Mouse (Mus musculus): ENCODE measurements around the gene Arhgdig. TPM values are rescaled to one million over a fixed set of nuclear protein-coding genes. Genes with fewer than 3 reads are reported as not detected.

The Arhgdig gene
- polyA plus RNA-seq (2015; fragmentation: Nextera tagmentation; extraction: Ambion mirVana) = 40.9 and 69.2 TPM in 2 replicates

- no peak within 1 kb of the TSS for H3K4me2 ChIP-seq (ENCODE audit: low read length)
- peaks cover 9% of the 10 kb centered on the region for H3K4me1 ChIP-seq (replicated peaks; ENCODE audit: control insufficient read depth, insufficient read depth, low read length)
- no peak within 1 kb of the TSS for H3K4me3 ChIP-seq (replicated peaks; ENCODE audit: low read length)
- no peaks in the 10 kb centered on the region for H3K9me3 ChIP-seq (ENCODE audit: control insufficient read depth, low read length)
- peaks cover 14% of the 10 kb centered on the region for H3K27me3 ChIP-seq (replicated peaks; ENCODE audit: control insufficient read depth, insufficient read depth, low read length)
- no peak within 1 kb of the TSS for H3K9ac ChIP-seq (replicated peaks; ENCODE audit: low read depth, low read length)
- no peaks in the 10 kb centered on the region for H3K36me3 ChIP-seq (ENCODE audit: control insufficient read depth, insufficient read depth)
- WGBS = 90% methylated on average over 12 of the region's 12 CpGs
- H3K27ac ChIP-seq (ENCODE audit: low read length) = no peak within 1 kb of the TSS
- ATAC-seq = no peak
Observed at GRCm38 (mm10) chr17:26207686-26208085, at the start of gene Arhgdig. TSS of gene Arhgdig (minus strand) at chr17:26207786.

- Histone ChIP-seq H3K27ac (ENCODE audit: low read length) (no peak overlapping the region), H3K9me3 (ENCODE audit: control insufficient read depth, low read length) (no peaks in the 10 kb centered on the region), H3K27me3 (replicated peaks; ENCODE audit: control insufficient read depth, insufficient read depth, low read length) (no peaks in the 10 kb centered on the region), H3K4me1 (replicated peaks; ENCODE audit: control insufficient read depth, insufficient read depth, low read length) (peaks cover 13% of the 10 kb centered on the region), H3K4me3 (replicated peaks; ENCODE audit: low read length) (no peak overlapping the region), H3K4me2 (ENCODE audit: low read length) (no peak overlapping the region), H3K9ac (replicated peaks; ENCODE audit: low read depth, low read length) (no peak overlapping the region), H3K36me3 (ENCODE audit: control insufficient read depth, insufficient read depth) (peaks cover 20% of the 10 kb centered on the region)
- WGBS = 97% methylated on average over 7 of the region's 7 CpGs
- no peak for ATAC-seq
Observed at GRCm38 (mm10) chr17:26255313-26255712, 47.7 kb upstream of the Arhgdig start.

- H3K36me3 ChIP-seq (ENCODE audit: control insufficient read depth, insufficient read depth) = peaks cover 16% of the 10 kb centered on the region
- H3K27ac ChIP-seq (ENCODE audit: low read length) = peak overlapping the region; percentile 98
- ATAC-seq = no peak; the same call in 1 of the 2 replicates
- H3K4me3 ChIP-seq (replicated peaks; ENCODE audit: low read length) = peak overlapping the region; percentile 90
- peak overlapping the region; percentile 94 for H3K9ac ChIP-seq (replicated peaks; ENCODE audit: low read depth, low read length)
- no peaks in the 10 kb centered on the region for H3K9me3 ChIP-seq (ENCODE audit: control insufficient read depth, low read length)
- no peaks in the 10 kb centered on the region for H3K27me3 ChIP-seq (replicated peaks; ENCODE audit: control insufficient read depth, insufficient read depth, low read length)
- peak overlapping the region; percentile 67 for H3K4me2 ChIP-seq (ENCODE audit: low read length)
- under 1% methylated on average over 24 of the region's 24 CpGs for WGBS
- H3K4me1 ChIP-seq (replicated peaks; ENCODE audit: control insufficient read depth, insufficient read depth, low read length) = peaks cover 13% of the 10 kb centered on the region
Observed at GRCm38 (mm10) chr17:26253399-26253798, 45.8 kb upstream of the Arhgdig start.

GRCm38 (mm10) chr17:26252539-26253251, 45.1 kb upstream of the Arhgdig start, which contains the start of gene Luc7l:
TSS of gene Luc7l (plus strand) at chr17:26252896.
- peak within 1 kb of the TSS; percentile 90 for H3K4me3 ChIP-seq (replicated peaks; ENCODE audit: low read length)
- peaks cover 11% of the 10 kb centered on the region; the same call in 1 of the 2 replicates for H3K36me3 ChIP-seq (ENCODE audit: control insufficient read depth, insufficient read depth)
- peak within 1 kb of the TSS; percentile 67 for H3K4me2 ChIP-seq (ENCODE audit: low read length)
- peak; percentile 98 for ATAC-seq
- peak within 1 kb of the TSS; percentile 94 for H3K9ac ChIP-seq (replicated peaks; ENCODE audit: low read depth, low read length)
- peaks cover 13% of the 10 kb centered on the region for H3K4me1 ChIP-seq (replicated peaks; ENCODE audit: control insufficient read depth, insufficient read depth, low read length)
- under 1% methylated on average over 43 of the region's 43 CpGs for WGBS
- peak within 1 kb of the TSS; percentile 98 for H3K27ac ChIP-seq (ENCODE audit: low read length)
- no peaks in the 10 kb centered on the region for H3K9me3 ChIP-seq (ENCODE audit: control insufficient read depth, low read length)
- no peaks in the 10 kb centered on the region for H3K27me3 ChIP-seq (replicated peaks; ENCODE audit: control insufficient read depth, insufficient read depth, low read length)

GRCm38 (mm10) chr17:26251886-26252538, 44.4 kb upstream of the Arhgdig start:
- Histone ChIP-seq H3K4me1 (replicated peaks; ENCODE audit: control insufficient read depth, insufficient read depth, low read length) (peaks cover 13% of the 10 kb centered on the region), H3K4me3 (replicated peaks; ENCODE audit: low read length) (peak overlapping the region; percentile 90), H3K27me3 (replicated peaks; ENCODE audit: control insufficient read depth, insufficient read depth, low read length) (no peaks in the 10 kb centered on the region), H3K4me2 (ENCODE audit: low read length) (peak overlapping the region; percentile 67), H3K9ac (replicated peaks; ENCODE audit: low read depth, low read length) (peak overlapping the region; percentile 94; the same call in 1 of the 2 replicates), H3K9me3 (ENCODE audit: control insufficient read depth, low read length) (no peaks in the 10 kb centered on the region), H3K36me3 (ENCODE audit: control insufficient read depth, insufficient read depth) (peaks cover 7% of the 10 kb centered on the region; the same call in 1 of the 2 replicates), H3K27ac (ENCODE audit: low read length) (peak overlapping the region; percentile 98; the same call in 1 of the 2 replicates)
- ATAC-seq = no peak
- 52% methylated on average over 4 of the region's 4 CpGs for WGBS

GRCm38 (mm10) chr17:26244101-26244841, 36.7 kb upstream of the Arhgdig start, which contains the start of gene Fam234a:
TSS of gene Fam234a (minus strand) at chr17:26244242.
- Histone ChIP-seq H3K4me3 (replicated peaks; ENCODE audit: low read length) (peak within 1 kb of the TSS; percentile 90), H3K4me2 (ENCODE audit: low read length) (peak within 1 kb of the TSS; percentile 68), H3K9ac (replicated peaks; ENCODE audit: low read depth, low read length) (peak within 1 kb of the TSS; percentile 74), H3K36me3 (ENCODE audit: control insufficient read depth, insufficient read depth) (no peaks in the 10 kb centered on the region), H3K4me1 (replicated peaks; ENCODE audit: control insufficient read depth, insufficient read depth, low read length) (0 out of 2 replicates have a peak, but pooled peaks cover 4% of the 10 kb centered on the region), H3K9me3 (ENCODE audit: control insufficient read depth, low read length) (no peaks in the 10 kb centered on the region), H3K27me3 (replicated peaks; ENCODE audit: control insufficient read depth, insufficient read depth, low read length) (no peaks in the 10 kb centered on the region), H3K27ac (ENCODE audit: low read length) (peak within 1 kb of the TSS; percentile 81)
- peak; percentile 98 for ATAC-seq
- WGBS = 6% methylated on average over 29 of the region's 33 CpGs

- Histone ChIP-seq H3K4me1 (replicated peaks; ENCODE audit: control insufficient read depth, insufficient read depth, low read length) (0 out of 2 replicates have a peak, but pooled peaks cover 4% of the 10 kb centered on the region), H3K27ac (ENCODE audit: low read length) (peak overlapping the region; percentile 23), H3K9me3 (ENCODE audit: control insufficient read depth, low read length) (no peaks in the 10 kb centered on the region), H3K27me3 (replicated peaks; ENCODE audit: control insufficient read depth, insufficient read depth, low read length) (no peaks in the 10 kb centered on the region), H3K4me3 (replicated peaks; ENCODE audit: low read length) (peak overlapping the region; percentile 90), H3K9ac (replicated peaks; ENCODE audit: low read depth, low read length) (peak overlapping the region; percentile 74), H3K36me3 (ENCODE audit: control insufficient read depth, insufficient read depth) (no peaks in the 10 kb centered on the region), H3K4me2 (ENCODE audit: low read length) (peak overlapping the region; percentile 68)
- ATAC-seq = peak; percentile 81
- under 1% methylated on average over 32 of the region's 32 CpGs for WGBS
Observed at GRCm38 (mm10) chr17:26243471-26244100, 36.0 kb upstream of the Arhgdig start.

GRCm38 (mm10) chr17:26240990-26241389, 33.4 kb upstream of the Arhgdig start:
- ATAC-seq = no peak
- H3K9me3 ChIP-seq (ENCODE audit: control insufficient read depth, low read length) = no peaks in the 10 kb centered on the region
- H3K27me3 ChIP-seq (replicated peaks; ENCODE audit: control insufficient read depth, insufficient read depth, low read length) = no peaks in the 10 kb centered on the region
- H3K4me2 ChIP-seq (ENCODE audit: low read length) = no peak overlapping the region
- H3K4me1 ChIP-seq (replicated peaks; ENCODE audit: control insufficient read depth, insufficient read depth, low read length) = 0 out of 2 replicates have a peak, but pooled peaks cover 4% of the 10 kb centered on the region
- no peaks in the 10 kb centered on the region for H3K36me3 ChIP-seq (ENCODE audit: control insufficient read depth, insufficient read depth)
- no peak overlapping the region for H3K27ac ChIP-seq (ENCODE audit: low read length)
- H3K4me3 ChIP-seq (replicated peaks; ENCODE audit: low read length) = no peak overlapping the region
- WGBS = 82% methylated on average over 6 of the region's 6 CpGs
- no peak overlapping the region for H3K9ac ChIP-seq (replicated peaks; ENCODE audit: low read depth, low read length)
